Mouse (Mus musculus): ENCODE data around the gene Arf3.

Arf3 gene

GRCm38 (mm10) chr15:98722191-98722590 is 40.8 kb downstream of the Arf3 start:
- no peak for DNase-seq (ENCODE audit: low spot score)

- DNase-seq (ENCODE audit: low spot score), result no peak
Observed at GRCm38 (mm10) chr15:98717301-98717700, 45.7 kb downstream of the Arf3 start.

GRCm38 (mm10) chr15:98714230-98714652 is 48.8 kb downstream of the Arf3 start:
- no peak for DNase-seq (ENCODE audit: low spot score)

GRCm38 (mm10) chr15:98710442-98710841 is 52.6 kb downstream of the Arf3 start:
- DNase-seq (ENCODE audit: low spot score), result peak; percentile 67

GRCm38 (mm10) chr15:98707766-98708372 is 55.1 kb downstream of the Arf3 start, which contains the start of gene Ccdc65:
Gene Ccdc65 (plus strand): TSS chr15:98708207.
- peak; percentile 97 for DNase-seq (ENCODE audit: low spot score)

- DNase-seq (ENCODE audit: low spot score), result no peak
Observed at GRCm38 (mm10) chr15:98704312-98704711, 58.7 kb downstream of the Arf3 start.

- DNase-seq (ENCODE audit: low spot score), result peak; percentile 93
Observed at GRCm38 (mm10) chr15:98699190-98700105, 63.6 kb downstream of the Arf3 start.

- no peak for DNase-seq (ENCODE audit: low spot score)
Observed at GRCm38 (mm10) chr15:98696216-98696615, 66.8 kb downstream of the Arf3 start.

- DNase-seq (ENCODE audit: low spot score), result no peak
Observed at GRCm38 (mm10) chr15:98695726-98696125, 67.3 kb downstream of the Arf3 start.

- no peak for DNase-seq (ENCODE audit: low spot score)
Observed at GRCm38 (mm10) chr15:98692171-98692715, 70.8 kb downstream of the Arf3 start.

GRCm38 (mm10) chr15:98691486-98692147 is 71.4 kb downstream of the Arf3 start:
- DNase-seq (ENCODE audit: low spot score), result peak; percentile 78

GRCm38 (mm10) chr15:98689682-98690081 is 73.3 kb downstream of the Arf3 start:
- no peak for DNase-seq (ENCODE audit: low spot score)
